Mouse (Mus musculus) lung, postnatal 0 days (tissue): ENCODE data around the gene Pabpn1.

Experiments
- CTCF ChIP-seq: IDR thresholded peaks from 2 replicates; pipeline ENCODE4 v1.5.1; 2016; ENCODE audit warnings: antibody characterized with exemption, mild to moderate bottlenecking
- EP300 ChIP-seq: IDR thresholded peaks from 2 replicates; pipeline ENCODE4 v1.6.1; 2016; ENCODE audit warnings: antibody characterized with exemption, mild to moderate bottlenecking, control low read depth

DNA sequence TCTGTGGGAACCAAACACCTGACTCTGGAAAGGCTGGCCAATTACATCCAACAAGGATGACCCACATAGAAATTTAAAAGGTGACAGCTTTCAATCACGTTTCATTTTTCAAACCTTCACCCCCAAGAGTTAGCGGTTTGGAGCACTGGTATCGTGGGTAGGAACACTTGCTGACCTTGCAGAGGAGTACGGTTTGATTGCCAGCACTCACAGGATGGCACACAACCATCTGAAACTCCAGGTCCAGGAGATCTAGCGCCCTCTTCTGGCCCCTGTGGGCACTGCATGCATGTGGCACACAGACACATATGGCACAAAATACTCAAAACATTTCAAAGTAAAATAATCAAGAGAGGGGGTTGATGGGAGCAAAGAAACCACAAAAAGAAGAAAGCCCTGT, 25.4 kb upstream of the Pabpn1 start:
- TF ChIP-seq CTCF (peak; percentile 57), EP300 (no peak)
